Mouse (Mus musculus) CH12.LX (cell line): ENCODE measurements around the gene Ermap. TPM values are rescaled to one million over a fixed set of nuclear protein-coding genes. Genes with fewer than 3 reads are reported as not detected.

Experiments used
- DNase-seq: peaks from one replicate; pipeline ENCODE4 v3.0.0-alpha.2; 2013; ENCODE audit errors: extremely low read depth
- H3K27ac ChIP-seq: 2 replicates; pipeline ENCODE4 v1.5.1; 2012; ENCODE audit warnings: low read depth, mild to moderate bottlenecking, control low read depth, moderate library complexity; ENCODE audit not compliant: insufficient read depth
- H3K27me3 ChIP-seq: replicated peaks from 2 replicates; pipeline ENCODE3; 2012; ENCODE audit warnings: inconsistent platforms
- H3K36me3 ChIP-seq, 2 experiments: replicated peaks in 1 of 2; 2 replicates each; pipeline versions ENCODE3 to v1.6.1; 2012; ENCODE audit warnings: inconsistent platforms in 1 of 2, low read length in 1 of 2, mild to moderate bottlenecking in 1 of 2, mixed read lengths in 1 of 2, moderate library complexity in 1 of 2; ENCODE audit not compliant: control insufficient read depth in 1 of 2, insufficient read depth in 1 of 2
- H3K4me1 ChIP-seq, 2 experiments: 2 replicates each; pipeline ENCODE4 v1.6.1; 2012; ENCODE audit warnings: inconsistent platforms in 1 of 2, moderate library complexity in 1 of 2; ENCODE audit not compliant: insufficient read depth in 2 of 2, control insufficient read depth in 1 of 2
- H3K4me2 ChIP-seq: 2 replicates; pipeline ENCODE4 v1.6.1; 2012; ENCODE audit warnings: low read depth, mild to moderate bottlenecking, control low read depth; ENCODE audit not compliant: poor library complexity, insufficient read depth, severe bottlenecking
- H3K4me3 ChIP-seq, 3 experiments: fragments of 150-350 bp in 1 of 3; sonication (generic) in 1 of 3; replicated peaks in 1 of 3; 2 replicates each; pipeline versions ENCODE3 to v1.5.1; 2011 to 2012; ENCODE audit warnings: low read depth in 2 of 3, low read length in 2 of 3, mild to moderate bottlenecking in 2 of 3, moderate library complexity in 2 of 3, control low read depth in 1 of 3, improper control_type of control experiment in 1 of 3, inconsistent platforms in 1 of 3, mixed read lengths in 1 of 3; ENCODE audit not compliant: poor library complexity in 1 of 3
- H3K79me2 ChIP-seq: replicated peaks from 2 replicates; pipeline ENCODE4 v1.6.1; 2012; ENCODE audit warnings: mild to moderate bottlenecking, moderate library complexity; ENCODE audit not compliant: control insufficient read depth, poor library complexity, insufficient read depth, severe bottlenecking; ENCODE audit errors: extremely low read depth
- H3K9ac ChIP-seq: 2 replicates; pipeline ENCODE4 v1.6.1; 2012; ENCODE audit warnings: low read depth, mild to moderate bottlenecking, control low read depth, moderate library complexity; ENCODE audit not compliant: insufficient read depth
- H3K9me3 ChIP-seq: replicated peaks from 2 replicates; pipeline ENCODE3; 2012; ENCODE audit warnings: low read length, inconsistent platforms, mixed read lengths
- CHD1 ChIP-seq: IDR thresholded peaks from 2 replicates; pipeline ENCODE4 v1.6.1; 2012; ENCODE audit warnings: low read depth, low read length, improper control_type of control experiment, inconsistent platforms
- CHD2 ChIP-seq: IDR thresholded peaks from 2 replicates; pipeline ENCODE4 v1.6.1; 2011; ENCODE audit warnings: low read length, improper control_type of control experiment
- CTCF ChIP-seq, 2 experiments: IDR thresholded peaks in 1 of 2; conservative IDR thresholded peaks in 1 of 2; 2 replicates each; pipeline ENCODE4 v1.5.1; 2011 to 2012; ENCODE audit warnings: low read depth in 2 of 2, low read length in 2 of 2, improper control_type of control experiment in 1 of 2, inconsistent platforms in 1 of 2, mild to moderate bottlenecking in 1 of 2, moderate library complexity in 1 of 2
- E2F4 ChIP-seq: IDR thresholded peaks from 2 replicates; pipeline ENCODE4 v1.6.1; 2011; ENCODE audit warnings: low read depth, low read length, improper control_type of control experiment; ENCODE audit not compliant: insufficient replicate concordance
- ELF1 ChIP-seq: IDR thresholded peaks from 2 replicates; pipeline ENCODE4 v1.6.1; 2014; ENCODE audit warnings: low read depth, mild to moderate bottlenecking, inconsistent platforms, low read length, improper control_type of control experiment
- EP300 ChIP-seq: IDR thresholded peaks from 2 replicates; pipeline ENCODE4 v1.6.1; 2011; ENCODE audit warnings: low read length, improper control_type of control experiment
- ETS1 ChIP-seq: conservative IDR thresholded peaks from 2 replicates; pipeline ENCODE4 v1.6.1; 2012; ENCODE audit warnings: low read depth, mild to moderate bottlenecking, inconsistent platforms, low read length, improper control_type of control experiment, moderate library complexity
- GABPA ChIP-seq: IDR thresholded peaks from 2 replicates; pipeline ENCODE4 v1.6.1; 2012; ENCODE audit warnings: low read depth, low read length, improper control_type of control experiment, inconsistent platforms; ENCODE audit not compliant: insufficient replicate concordance
- HCFC1 ChIP-seq: IDR thresholded peaks from 2 replicates; pipeline ENCODE4 v1.6.1; 2012; ENCODE audit warnings: low read depth, mild to moderate bottlenecking, inconsistent platforms, low read length, improper control_type of control experiment
- JUND ChIP-seq: conservative IDR thresholded peaks from 2 replicates; pipeline ENCODE4 v1.6.1; 2011; ENCODE audit warnings: low read depth, low read length, improper control_type of control experiment
- KAT2A ChIP-seq: IDR thresholded peaks from 2 replicates; pipeline ENCODE4 v1.6.1; 2012; ENCODE audit warnings: low read length, improper control_type of control experiment, inconsistent platforms; ENCODE audit not compliant: insufficient replicate concordance
- MAFK ChIP-seq: IDR thresholded peaks from 2 replicates; pipeline ENCODE4 v1.6.1; 2011; ENCODE audit warnings: low read length, improper control_type of control experiment; ENCODE audit not compliant: insufficient replicate concordance
- MAX ChIP-seq: IDR thresholded peaks from 2 replicates; pipeline ENCODE4 v1.6.1; 2011; ENCODE audit warnings: low read length, improper control_type of control experiment
- MAZ ChIP-seq: IDR thresholded peaks from 2 replicates; pipeline ENCODE4 v1.6.1; 2012; ENCODE audit warnings: low read depth, mild to moderate bottlenecking, inconsistent platforms, low read length, improper control_type of control experiment, moderate library complexity
- MEF2A ChIP-seq: IDR thresholded peaks from 2 replicates; pipeline ENCODE4 v1.6.1; 2014; ENCODE audit warnings: low read depth, mild to moderate bottlenecking, inconsistent platforms, low read length, improper control_type of control experiment, borderline replicate concordance
- MXI1 ChIP-seq: IDR thresholded peaks from 2 replicates; pipeline ENCODE4 v1.6.1; 2011; ENCODE audit warnings: mild to moderate bottlenecking, low read depth, low read length, improper control_type of control experiment
- MYC ChIP-seq: IDR thresholded peaks from 2 replicates; pipeline ENCODE4 v1.6.1; 2011; ENCODE audit warnings: low read depth, mild to moderate bottlenecking, improper control_type of control experiment, low read length
- NELFE ChIP-seq: IDR thresholded peaks from 2 replicates; pipeline ENCODE4 v1.6.1; 2011; ENCODE audit warnings: low read depth, low read length, improper control_type of control experiment
- NRF1 ChIP-seq: IDR thresholded peaks from 2 replicates; pipeline ENCODE4 v1.6.1; 2014; ENCODE audit warnings: low read depth, mild to moderate bottlenecking, inconsistent platforms, low read length, improper control_type of control experiment, moderate library complexity
- POLR2A ChIP-seq: IDR thresholded peaks from 2 replicates; pipeline ENCODE4 v1.6.1; 2011; ENCODE audit warnings: low read depth, mild to moderate bottlenecking, improper control_type of control experiment, low read length
- RAD21 ChIP-seq: IDR thresholded peaks from 2 replicates; pipeline ENCODE4 v1.6.1; 2011; ENCODE audit warnings: low read depth, mild to moderate bottlenecking, low read length, improper control_type of control experiment, moderate library complexity
- RCOR1 ChIP-seq: conservative IDR thresholded peaks from 2 replicates; pipeline ENCODE4 v1.6.1; 2012; ENCODE audit warnings: low read depth, mild to moderate bottlenecking, inconsistent platforms, low read length, improper control_type of control experiment
- SIN3A ChIP-seq: IDR thresholded peaks from 2 replicates; pipeline ENCODE4 v1.6.1; 2012; ENCODE audit warnings: low read length, improper control_type of control experiment, inconsistent platforms
- TBP ChIP-seq: conservative IDR thresholded peaks from 2 replicates; pipeline ENCODE4 v1.6.1; 2011; ENCODE audit warnings: low read depth, low read length, improper control_type of control experiment
- TCF12 ChIP-seq: IDR thresholded peaks from 2 replicates; pipeline ENCODE4 v1.6.1; 2014; ENCODE audit warnings: low read depth, mild to moderate bottlenecking, inconsistent platforms, low read length, improper control_type of control experiment
- USF2 ChIP-seq: conservative IDR thresholded peaks from 2 replicates; pipeline ENCODE4 v1.6.1; 2011; ENCODE audit warnings: low read depth, low read length, improper control_type of control experiment
- ZC3H11A ChIP-seq: IDR thresholded peaks from 2 replicates; pipeline ENCODE4 v1.6.1; 2012; ENCODE audit warnings: low read depth, mild to moderate bottlenecking, inconsistent platforms, low read length, improper control_type of control experiment
- ZKSCAN1 ChIP-seq: IDR thresholded peaks from 2 replicates; pipeline ENCODE4 v1.6.1; 2012; ENCODE audit warnings: low read depth, inconsistent platforms, low read length, improper control_type of control experiment, borderline replicate concordance
- ZMIZ1 ChIP-seq: IDR thresholded peaks from 2 replicates; pipeline ENCODE4 v1.6.1; 2012; ENCODE audit warnings: low read depth, mild to moderate bottlenecking, inconsistent platforms, low read length, improper control_type of control experiment
- ZNF384 ChIP-seq: IDR thresholded peaks from 2 replicates; pipeline ENCODE4 v1.6.1; 2012; ENCODE audit warnings: low read depth, low read length, improper control_type of control experiment, inconsistent platforms
- dilution Hi-C: fragments of 300-500 bp; cut with MboI; formaldehyde crosslinking; loops from 2 replicates; pipeline ENCODE4 v1.14.3; 2020; ENCODE audit warnings: low sequenced_read_pairs; ENCODE audit not compliant: extremely low pct_unique_long_range_greater_than_20kb, extremely low pct_ligation_motif_present
- in situ Hi-C: fragments of 300-500 bp; cut with MboI; formaldehyde crosslinking; loops from 3 replicates; pipeline ENCODE4 v1.14.3; 2019; ENCODE audit warnings: low sequenced_read_pairs, low pct_ligation_motif_present, low pct_unique_long_range_greater_than_20kb, mixed read lengths
- polyA plus RNA-seq: library from polyadenylated mRNA; unstranded; fragments of >175 nt; gene quantifications from 2 replicates; pipeline ENCODE4 v1.2.1, GENCODE M21; 2012; ENCODE audit warnings: low read depth; ENCODE audit not compliant: insufficient read length
- total RNA-seq, 2 experiments: library from RNA; depleted of rRNA; stranded (reverse); fragments of 300-350 nt in 1 of 2; fragments of >200 nt in 1 of 2; gene quantifications; 2 replicates each; pipeline ENCODE4 v1.2.3; 2012 to 2014

The Ermap gene
- total and polyA plus RNA-seq, 3 experiments, result not detected

- TF ChIP-seq MAZ (peak; percentile 40; the same call in 1 of the 2 replicates), MAX (peak; percentile 55; the same call in 1 of the 2 replicates), ZC3H11A (no peak), RAD21 (no peak; the same call in 1 of the 2 replicates), KAT2A (no peak), ZKSCAN1 (no peak), POLR2A (peak; percentile 18; the same call in 1 of the 2 replicates), RCOR1 (peak; percentile 73; the same call in 1 of the 2 replicates), ELF1 (peak; percentile 68), HCFC1 (peak; percentile 46), MYC (peak; percentile 71; the same call in 1 of the 2 replicates), MEF2A (peak; percentile 34; the same call in 1 of the 2 replicates), ETS1 (peak; percentile 47), EP300 (peak; percentile 92), JUND (no peak; the same call in 1 of the 2 replicates), ZMIZ1 (peak; percentile 78), GABPA (no peak), MXI1 (peak; percentile 68), CTCF (conservative IDR thresholded peaks at IDR 0.05 in 1 of 2, IDR thresholded peaks at IDR 0.05 in 1 of 2; ENCODE audit: low read depth in 2 of 2, low read length in 2 of 2) (no peak)
Measured at GRCm38 (mm10) chr4:119127229-119127628, 62.6 kb downstream of the Ermap start (continued).

- peaks cover 35 to 88% of the 10 kb centered on the region in 2 experiments for H3K36me3 ChIP-seq
Measured at GRCm38 (mm10) chr4:119125577-119126270, 64.1 kb downstream of the Ermap start.

More at GRCm38 (mm10) chr4:119125577-119126270, 64.1 kb downstream of the Ermap start:
- no peak for TF ChIP-seq TCF12
- TF ChIP-seq CHD2, result no peak
- no peak for TF ChIP-seq USF2
- no peak for TF ChIP-seq EP300
- no peak for TF ChIP-seq RCOR1
- TF ChIP-seq TBP, result no peak
- TF ChIP-seq MYC, result no peak
- TF ChIP-seq NRF1, result no peak
- no peak for TF ChIP-seq MXI1
- TF ChIP-seq NELFE, result no peak
- TF ChIP-seq MAFK, result no peak
- no peak for TF ChIP-seq ZNF384
- TF ChIP-seq POLR2A, result no peak
- no peak for TF ChIP-seq SIN3A
- TF ChIP-seq CHD1, result no peak
- TF ChIP-seq E2F4, result no peak
- no peak for TF ChIP-seq ZC3H11A
- TF ChIP-seq ELF1, result no peak
- Histone ChIP-seq H3K4me1 (peaks cover 24 to 81% of the 10 kb centered on the region in 2 experiments), H3K79me2 (no peaks in the 10 kb centered on the region), H3K27me3 (no peaks in the 10 kb centered on the region), H3K27ac (peak overlapping the region; percentile 12; the same call in 1 of the 2 replicates), H3K9me3 (no peaks in the 10 kb centered on the region), H3K4me3 (no peak overlapping the region), H3K4me2 (no peak overlapping the region), H3K9ac (no peak overlapping the region)
- dilution Hi-C loops, result no loop called here
- no peak for DNase-seq
- in situ Hi-C loops, result loop anchor here (10.0 kb wide), 1 partner anchor 121 kb away; no protein-coding TSS in a partner anchor
